Mouse (Mus musculus) thymus, postnatal 4 days (tissue): ENCODE results near the gene Ino80b.

Source experiments
- DNase-seq: peaks from one replicate; pipeline ENCODE4 v3.0.0; 2021

Ino80b gene

GRCm38 (mm10) chr6:83138056-83138455 is 12.8 kb upstream of the Ino80b start:
- peak; percentile 52 for DNase-seq

- peak; percentile 65 for DNase-seq
Measured at GRCm38 (mm10) chr6:83137576-83137950, 12.3 kb upstream of the Ino80b start.

DNA sequence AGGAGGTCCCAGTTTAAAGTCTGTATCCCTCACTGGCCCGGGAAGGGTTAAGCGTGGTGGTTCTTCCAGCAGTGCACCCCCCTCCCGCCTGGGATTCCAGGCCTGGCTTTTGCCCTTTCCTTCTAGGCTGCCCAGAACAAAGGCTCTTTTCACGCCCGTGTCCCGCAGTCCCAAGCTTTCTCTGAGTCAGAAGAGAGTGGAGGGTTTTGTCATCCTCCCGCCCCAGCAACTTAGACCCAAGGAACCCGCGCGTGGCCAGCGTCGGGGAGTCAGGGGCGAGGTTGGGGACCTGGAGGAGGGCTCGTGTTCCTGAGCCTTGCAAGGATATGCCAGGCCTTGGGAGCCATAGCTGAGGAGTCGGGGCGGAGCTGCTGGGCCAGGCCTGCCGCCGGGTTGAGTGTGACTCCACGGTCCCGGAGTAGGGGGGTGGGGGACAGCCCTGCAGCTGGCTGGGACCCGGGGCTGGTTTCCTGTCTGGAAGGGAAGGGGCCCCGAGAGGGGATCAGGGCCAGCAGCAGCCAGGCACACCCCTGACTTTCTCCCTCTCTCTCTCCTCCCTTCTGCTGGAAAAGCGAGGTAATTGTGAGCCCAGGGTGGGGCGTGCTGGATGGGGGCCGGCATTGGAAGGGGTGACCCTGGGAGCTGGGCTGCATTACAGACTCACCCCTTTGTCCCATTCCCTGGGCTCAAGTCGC is 11.8 kb upstream of the Ino80b start:
- DNase-seq: peak; percentile 85

DNA sequence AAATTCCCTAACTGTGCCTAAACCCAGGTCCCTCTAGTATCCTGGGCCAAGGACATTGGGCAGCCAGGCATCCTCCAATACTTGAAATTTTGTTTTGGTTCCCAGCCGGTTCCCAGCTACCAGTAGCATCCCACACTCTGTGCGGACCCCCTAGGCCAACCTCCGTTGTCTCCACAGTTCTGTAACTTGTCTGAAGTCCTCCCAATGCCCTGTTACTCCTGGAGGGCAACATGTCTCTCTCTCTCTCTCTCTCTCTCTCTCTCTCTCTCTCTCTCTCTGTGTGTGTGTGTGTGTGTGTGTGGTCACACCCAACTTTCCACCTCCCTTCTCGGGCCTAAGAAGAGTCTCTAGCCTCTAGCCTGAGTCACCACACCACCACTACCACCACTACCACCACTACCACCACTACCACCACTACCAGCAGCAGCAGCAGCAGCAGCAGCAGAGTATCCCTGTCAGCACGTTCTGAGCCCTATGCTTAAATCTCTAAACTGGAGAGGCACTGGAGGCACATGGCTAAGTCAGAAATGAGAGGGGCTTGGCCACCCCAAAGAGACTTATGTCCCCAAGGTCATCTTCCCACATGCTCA is 11.2 kb upstream of the Ino80b start:
- DNase-seq: no peak

GRCm38 (mm10) chr6:83135571-83136161 is 10.4 kb upstream of the Ino80b start:
- DNase-seq: peak; percentile 50

DNA sequence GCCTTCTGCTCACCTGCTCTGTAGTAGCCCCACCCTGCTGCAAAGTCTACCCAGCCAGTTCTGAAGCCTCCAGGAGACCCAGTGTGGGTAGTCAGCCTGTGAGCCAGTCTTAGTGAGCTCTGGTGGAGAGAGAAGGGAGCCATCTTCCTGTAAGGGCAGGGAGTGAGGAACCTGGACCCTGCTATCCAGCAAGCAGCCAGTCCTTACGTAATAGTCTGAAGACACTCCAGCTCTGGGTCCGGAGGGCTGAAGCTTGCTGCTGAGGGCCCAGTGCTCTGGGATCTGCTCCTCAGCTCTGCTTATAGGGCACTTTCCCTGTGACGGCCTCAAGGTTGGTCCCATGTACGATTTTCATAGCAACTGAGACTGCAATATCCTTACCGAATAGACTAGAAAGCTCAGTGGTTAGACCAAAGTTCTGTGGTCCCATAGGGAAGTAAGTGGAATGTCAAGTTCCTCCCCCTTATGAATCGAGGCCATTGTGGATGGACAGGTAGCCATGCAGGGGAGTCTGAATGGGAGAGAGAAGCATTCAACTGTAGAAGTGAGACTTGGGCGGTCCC is 9.8 kb upstream of the Ino80b start, which contains the start of gene Rtkn:
Gene Rtkn (plus strand): TSS at position 513 of the 563 bp plus-strand sequence.
- no peak for DNase-seq

DNA sequence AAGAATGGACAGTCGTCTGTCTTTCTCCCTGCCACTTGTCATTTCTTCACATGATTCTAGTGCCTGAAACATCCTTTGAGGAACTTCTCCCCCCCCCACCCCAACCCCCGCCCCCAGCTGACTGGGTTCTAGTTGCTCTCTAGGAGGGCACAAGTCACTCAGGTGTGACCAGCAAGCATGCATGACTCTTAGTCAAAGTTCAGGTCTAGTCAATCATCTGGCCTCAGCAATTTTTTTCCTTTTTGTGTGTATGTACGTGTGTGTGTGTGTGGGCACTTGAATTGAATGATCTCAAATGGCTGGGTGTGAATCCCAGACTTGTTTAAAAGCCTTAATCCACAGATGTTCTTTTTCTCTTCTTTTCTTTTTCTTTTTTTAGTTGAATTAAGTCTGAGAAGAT is 9.0 kb upstream of the Ino80b start:
- DNase-seq: no peak

DNA sequence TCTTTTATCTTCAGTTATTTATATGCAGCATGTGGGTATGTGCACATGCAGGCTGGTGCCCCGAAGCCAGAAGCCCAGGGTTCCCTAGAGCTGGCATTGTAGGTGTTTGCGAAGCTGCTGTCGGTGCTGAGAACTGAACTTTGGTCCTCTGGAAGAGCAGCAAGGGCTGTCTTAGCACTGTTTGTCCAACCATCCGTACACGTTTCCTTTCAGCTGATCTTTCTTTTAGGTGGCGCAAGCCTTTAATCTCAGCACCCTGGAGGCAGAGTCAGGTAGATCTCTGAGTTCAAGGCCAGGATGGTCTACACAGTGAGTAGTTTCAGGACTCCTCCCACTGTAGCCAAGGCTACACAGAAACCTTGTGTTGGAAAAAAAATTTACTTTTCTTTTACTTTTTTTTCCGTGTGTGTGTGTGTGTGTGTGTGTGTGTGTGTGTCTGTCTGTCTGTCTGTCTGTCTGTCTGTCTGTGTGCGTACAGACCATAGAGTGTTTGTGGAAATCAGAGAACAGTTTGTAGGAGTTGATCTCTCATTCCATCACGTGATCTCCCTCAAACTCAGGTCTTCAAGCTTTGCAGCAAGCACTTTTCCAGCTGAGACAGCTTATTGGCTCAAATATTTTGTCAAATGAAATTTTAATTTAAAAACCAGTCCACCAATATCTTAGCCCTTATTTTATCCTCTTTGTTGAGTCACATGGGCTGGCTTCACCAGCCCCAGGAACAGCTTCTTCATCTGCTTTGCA is 7.1 kb upstream of the Ino80b start:
- DNase-seq: no peak

- DNase-seq: no peak
Measured at GRCm38 (mm10) chr6:83131469-83132034, 6.3 kb upstream of the Ino80b start.

DNA sequence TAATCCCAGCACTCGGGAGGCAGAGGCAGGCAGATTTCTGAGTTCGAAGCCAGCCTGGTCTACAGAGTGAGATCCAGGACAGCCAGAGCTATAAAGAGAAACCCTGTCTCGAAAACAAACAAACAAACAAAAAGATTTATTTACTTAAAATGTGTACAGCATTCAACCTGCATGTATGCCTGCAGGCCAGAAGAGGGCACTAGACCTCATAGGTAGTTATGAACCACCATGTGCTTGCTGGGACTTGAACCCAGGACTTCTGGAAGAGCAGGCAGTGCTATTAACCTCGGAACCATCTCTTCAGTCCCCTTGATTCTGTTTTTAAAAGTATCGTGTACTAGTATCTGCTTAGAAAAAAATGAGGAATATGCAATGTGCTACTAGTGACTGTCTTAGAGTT is 2.2 kb upstream of the Ino80b start:
- no peak for DNase-seq

DNA sequence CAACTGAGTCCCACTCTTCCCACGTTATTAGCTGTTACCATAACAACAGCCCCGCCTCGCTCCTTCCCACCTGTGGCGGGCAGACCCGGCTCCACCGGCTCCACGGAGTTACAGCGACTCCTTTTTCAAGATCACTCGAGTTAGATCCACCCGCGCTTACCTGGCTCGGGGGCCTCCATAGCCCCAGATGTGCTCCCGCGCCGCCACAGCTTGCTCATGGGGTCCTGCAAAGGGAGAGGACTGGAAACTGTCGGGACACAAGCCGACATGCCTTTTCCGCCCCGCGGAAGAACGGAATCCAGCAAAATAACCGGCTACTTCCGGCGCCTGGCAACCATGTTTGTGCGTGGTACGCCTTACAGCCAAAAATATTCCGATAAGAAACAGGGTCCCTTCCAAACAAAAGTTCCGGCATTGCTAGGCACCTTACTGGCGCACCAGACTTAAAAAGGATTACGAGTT is 349 bp downstream of the Ino80b start:
- peak; percentile 91 for DNase-seq

GRCm38 (mm10) chr6:83122961-83123360 is 2.3 kb downstream of the Ino80b start:
- no peak for DNase-seq

DNA sequence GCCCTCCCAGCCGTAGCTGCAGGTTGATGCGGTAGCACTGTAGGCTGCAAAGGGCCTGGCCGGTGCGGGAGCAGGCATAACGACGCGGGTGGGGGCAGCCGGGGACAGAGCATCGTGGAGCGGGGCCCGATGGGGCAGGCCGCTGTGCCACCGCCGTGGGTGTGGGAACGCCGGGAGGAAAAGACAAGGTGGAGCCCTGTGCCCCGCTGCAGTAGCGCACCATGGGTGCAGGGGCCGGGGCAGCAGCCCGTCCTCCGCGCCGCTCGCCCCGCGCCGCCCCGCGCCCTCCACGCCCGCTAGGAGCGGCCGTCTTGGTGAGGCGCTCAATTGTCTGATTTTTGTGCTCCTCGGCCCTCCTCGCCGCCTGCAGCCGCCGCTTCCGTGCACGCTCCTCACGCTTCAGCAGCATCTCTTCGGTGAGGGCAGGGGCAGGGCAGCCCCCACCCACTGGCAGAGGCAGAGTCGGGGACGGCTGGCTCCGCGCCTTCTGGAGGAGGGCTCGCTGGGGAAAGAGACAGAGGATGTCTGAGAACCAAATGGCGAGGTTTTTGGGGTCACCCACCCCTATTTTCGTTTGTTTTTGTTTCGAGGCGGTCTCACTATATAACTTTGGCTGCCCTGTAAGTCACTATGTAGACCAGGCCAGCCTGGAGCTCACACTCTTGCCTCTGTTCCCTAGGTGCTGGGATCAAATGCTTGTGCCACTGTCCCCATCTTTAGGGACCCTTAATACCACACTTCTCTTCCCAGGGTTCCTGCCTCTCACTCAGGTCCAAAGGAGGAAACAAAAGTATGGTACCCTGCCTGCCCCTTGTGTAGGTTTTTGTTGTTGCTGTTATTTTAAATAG is 3.1 kb downstream of the Ino80b start:
- DNase-seq: peak; percentile 73

- peak; percentile 86 for DNase-seq
Measured at GRCm38 (mm10) chr6:83120930-83121862, 4.0 kb downstream of the Ino80b start, which contains the start of gene Wbp1. Gene Wbp1 (minus strand): TSS chr6:83121559.

DNA sequence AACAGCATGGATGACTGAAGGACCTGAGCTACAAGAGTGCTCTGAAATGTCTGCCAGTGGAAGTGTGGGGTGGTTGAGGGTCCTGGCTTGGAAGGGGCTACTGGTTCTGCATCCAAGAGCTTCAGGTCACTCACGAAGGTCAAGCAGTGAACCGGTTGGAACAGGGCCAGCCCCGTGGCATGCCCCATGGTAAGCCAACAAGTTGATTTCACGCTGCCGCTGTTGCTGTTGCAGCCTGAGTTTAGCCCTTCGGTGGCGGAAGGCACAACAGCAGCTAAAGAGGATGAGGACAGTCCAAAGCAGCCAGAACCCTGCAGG is 5.5 kb downstream of the Ino80b start:
- DNase-seq: no peak

DNA sequence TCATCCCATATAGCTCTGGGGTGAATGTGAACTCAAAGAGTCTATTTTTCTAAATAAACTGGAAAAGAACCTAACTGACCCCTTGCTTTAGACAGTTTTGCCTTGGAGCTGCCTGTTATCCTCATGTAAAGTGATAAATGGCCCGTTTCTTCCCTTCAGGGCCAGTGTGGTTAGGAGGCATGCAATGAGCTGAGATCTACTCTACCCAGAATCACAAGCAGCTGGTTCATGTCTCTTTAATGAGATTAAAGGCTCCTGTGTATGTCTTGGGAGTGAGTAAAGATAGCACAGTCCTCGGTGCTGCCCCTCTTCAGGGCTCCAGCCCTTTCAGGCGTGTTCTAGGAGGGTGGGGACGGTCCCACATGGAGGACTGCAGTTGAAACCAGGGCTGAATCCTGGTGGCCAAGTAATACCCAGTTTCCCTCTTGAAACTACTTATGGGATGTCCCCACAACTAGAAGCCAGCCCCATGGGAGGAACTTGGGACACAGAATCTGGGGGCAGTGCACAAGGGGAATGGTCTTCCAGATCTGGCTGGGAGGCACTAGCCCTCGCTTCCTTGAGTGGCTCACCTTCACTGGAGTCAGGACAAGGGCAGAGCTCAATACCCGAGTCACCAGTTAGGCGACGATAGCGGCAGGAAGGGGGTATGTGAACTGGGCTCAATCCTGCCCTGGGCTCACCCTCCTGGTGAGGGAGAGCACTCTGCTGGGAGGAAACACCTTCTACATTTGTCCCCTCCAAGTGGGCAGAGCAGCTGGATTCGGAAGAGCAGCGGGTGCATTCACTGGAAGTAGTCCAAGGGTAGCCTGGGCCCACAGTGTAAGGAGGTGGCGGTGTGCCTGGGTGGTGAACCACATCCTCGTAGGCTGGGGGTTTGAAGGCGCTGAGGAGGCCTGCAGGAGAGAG is 6.2 kb downstream of the Ino80b start:
- no peak for DNase-seq

- DNase-seq: no peak
Measured at GRCm38 (mm10) chr6:83118369-83118768, 6.9 kb downstream of the Ino80b start.

- DNase-seq: no peak
Measured at GRCm38 (mm10) chr6:83117616-83118015, 7.6 kb downstream of the Ino80b start.

DNA sequence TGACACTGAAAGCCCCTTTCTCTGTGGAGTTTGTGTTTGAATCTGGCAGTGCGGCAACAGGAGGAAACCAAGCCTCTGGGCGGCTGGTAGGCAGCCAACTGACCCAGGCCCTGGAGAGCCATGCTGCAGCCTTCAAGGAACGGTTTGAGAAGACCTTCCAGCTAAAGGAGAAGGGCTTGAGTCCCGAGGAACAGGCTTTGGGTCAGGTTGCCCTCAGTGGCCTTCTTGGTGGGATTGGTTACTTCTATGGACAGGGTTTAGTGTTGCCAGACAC is 8.1 kb downstream of the Ino80b start:
- DNase-seq: no peak
